Mouse (Mus musculus) heart, postnatal 0 days (tissue): ENCODE measurements around the gene Kcnh2. TPM values are rescaled to one million over a fixed set of nuclear protein-coding genes. Genes with fewer than 3 reads are reported as not detected.

Source experiments
- ATAC-seq: fragments of 200-750 bp; cut with Nextera tagmentation; 2 replicates; pipeline ENCODE4 v1.8.0; 2017; ENCODE audit warnings: low read depth, moderate number of reproducible peaks, moderate library complexity; ENCODE audit not compliant: insufficient read depth
- DNase-seq: peaks from one replicate; pipeline ENCODE4 v3.0.0-alpha.2; 2016; ENCODE audit warnings: low spot score
- H3K27ac ChIP-seq: fragments of 300-500 bp; sonication (generic); 2 replicates; pipeline ENCODE4 v1.5.1; 2014; ENCODE audit warnings: low read depth, mild to moderate bottlenecking
- H3K27me3 ChIP-seq: fragments of 300-500 bp; sonication (generic); 2 replicates; pipeline ENCODE4 v1.6.1; 2014; ENCODE audit warnings: low read length, mixed read lengths; ENCODE audit not compliant: control insufficient read depth, insufficient read depth
- H3K36me3 ChIP-seq: fragments of 300-500 bp; sonication (generic); replicated peaks from 2 replicates; pipeline ENCODE4 v1.6.1; 2014; ENCODE audit warnings: low read length, mixed read lengths; ENCODE audit not compliant: control insufficient read depth, insufficient read depth
- H3K4me1 ChIP-seq: fragments of 300-500 bp; sonication (generic); 2 replicates; pipeline ENCODE4 v1.6.1; 2014; ENCODE audit warnings: antibody characterized with exemption; ENCODE audit not compliant: control insufficient read depth, insufficient read depth
- H3K4me2 ChIP-seq: fragments of 300-500 bp; sonication (generic); 2 replicates; pipeline ENCODE4 v1.6.1; 2014; ENCODE audit warnings: low read depth, mild to moderate bottlenecking, low read length, moderate library complexity
- H3K4me3 ChIP-seq: fragments of 300-500 bp; sonication (generic); 2 replicates; pipeline ENCODE4 v1.5.1; 2014; ENCODE audit warnings: low read depth, low read length
- H3K9ac ChIP-seq: fragments of 300-500 bp; sonication (generic); replicated peaks from 2 replicates; pipeline ENCODE4 v1.6.1; 2014; ENCODE audit warnings: low read depth, low read length, mixed read lengths
- H3K9me3 ChIP-seq: fragments of 300-500 bp; sonication (generic); replicated peaks from 2 replicates; pipeline ENCODE4 v1.6.1; 2016; ENCODE audit warnings: low read length; ENCODE audit not compliant: control insufficient read depth
- CTCF ChIP-seq: IDR thresholded peaks from 2 replicates; pipeline ENCODE4 v1.5.1; 2016; ENCODE audit warnings: antibody characterized with exemption, control low read depth, low read depth
- EP300 ChIP-seq: IDR thresholded peaks from 2 replicates; pipeline ENCODE4 v1.6.1; 2016; ENCODE audit warnings: antibody characterized with exemption, low read depth
- whole genome bisulfite sequencing: fragments of 180-500 bp; shearing (Covaris S2); extraction: QIAGEN DNeasy Blood & Tissue Kit; methylation state at CpG from one replicate; pipeline ENCODE4 v1.1.7; 2014; 5-methylcytosine and 5-hydroxymethylcytosine counted together
- polyA plus RNA-seq: library from polyadenylated mRNA; unstranded; fragments of >200 nt; fragmentation: Nextera tagmentation; extraction: Ambion mirVana; gene quantifications from 2 replicates; pipeline ENCODE4 v1.2.1, GENCODE M21; 2015
- total RNA-seq: library from RNA; depleted of rRNA; stranded (reverse); fragments of >200 nt; gene quantifications from 2 replicates; pipeline ENCODE4 v1.2.3, GENCODE M21; 2014; ENCODE audit warnings: low replicate concordance; rRNA removed

The Kcnh2 gene
- total and polyA plus RNA-seq, 2 experiments from 2014 or later = 32.1 to 86.1 TPM

DNA sequence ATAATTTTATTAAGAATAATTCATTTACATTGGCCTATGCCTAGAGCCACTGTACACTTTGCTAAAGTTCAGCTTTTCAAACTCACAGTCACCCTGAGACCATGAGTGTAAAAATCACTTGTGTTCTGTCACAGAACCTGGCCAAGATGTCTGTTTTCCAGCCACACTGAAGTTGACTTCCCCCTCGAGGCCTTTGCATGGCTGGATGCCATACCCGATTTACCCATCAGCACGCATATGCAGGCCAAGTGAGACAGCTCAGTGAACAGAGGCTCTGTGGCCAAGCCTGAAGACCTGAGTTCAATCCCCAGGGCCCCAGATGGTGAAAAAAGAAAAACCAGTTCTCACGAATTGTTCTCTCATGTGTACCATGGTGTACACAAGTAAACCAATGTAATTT lies 80.5 kb downstream of the Kcnh2 start:
- no peak overlapping the region for H3K4me2 ChIP-seq
- no peaks in the 10 kb centered on the region for H3K27me3 ChIP-seq
- no peak overlapping the region for H3K27ac ChIP-seq
- peaks cover 2% of the 10 kb centered on the region for H3K4me1 ChIP-seq
- 67% methylated on average over 4 of the region's 4 CpGs for WGBS
- H3K9me3 ChIP-seq = no peaks in the 10 kb centered on the region
- ATAC-seq (no peak), DNase-seq (no peak)
- H3K36me3 ChIP-seq = no peaks in the 10 kb centered on the region
- H3K4me3 ChIP-seq = no peak overlapping the region
- TF ChIP-seq CTCF = no peak
- no peak for TF ChIP-seq EP300
- H3K9ac ChIP-seq = no peak overlapping the region

Other genes starting within 250 kb of the Kcnh2 start
- gene Nupl2, start 186.6 kb downstream of the Kcnh2 start, total RNA-seq = 7.3 and 13.9 TPM in 2 replicates
- 9.7 and 11.5 TPM in 2 replicates for gene Nupl2, start 186.6 kb downstream of the Kcnh2 start, polyA plus RNA-seq
- gene Nos3, start 13.2 kb upstream of the Kcnh2 start, total RNA-seq = 50.9 and 52.1 TPM in 2 replicates
- gene Nos3, start 13.2 kb upstream of the Kcnh2 start, polyA plus RNA-seq = 21.1 and 25.6 TPM in 2 replicates
- gene Atg9b, start 40.5 kb upstream of the Kcnh2 start, total RNA-seq = 0.15 and 0.66 TPM in 2 replicates
- 0.34 and 0.47 TPM in 2 replicates for gene Atg9b, start 40.5 kb upstream of the Kcnh2 start, polyA plus RNA-seq
- gene Abcb8, start 42.1 kb upstream of the Kcnh2 start, total RNA-seq = 141 and 159 TPM in 2 replicates
- 69.2 and 73.2 TPM in 2 replicates for gene Abcb8, start 42.1 kb upstream of the Kcnh2 start, polyA plus RNA-seq
- not detected in 2 replicates for gene Asic3, start 61.8 kb upstream of the Kcnh2 start, total RNA-seq
- gene Asic3, start 61.8 kb upstream of the Kcnh2 start, polyA plus RNA-seq = 0.08 and 0.10 TPM in 2 replicates
- 17.3 and 21.6 TPM in 2 replicates for gene Cdk5, start 71.9 kb upstream of the Kcnh2 start, total RNA-seq
- gene Cdk5, start 71.9 kb upstream of the Kcnh2 start, polyA plus RNA-seq = 30.9 and 32.2 TPM in 2 replicates
- gene Slc4a2, start 72.2 kb upstream of the Kcnh2 start, total RNA-seq = 74.9 and 110 TPM in 2 replicates
- gene Slc4a2, start 72.2 kb upstream of the Kcnh2 start, polyA plus RNA-seq = 20.8 and 21.5 TPM in 2 replicates
- gene Fastk, start 93.7 kb upstream of the Kcnh2 start, total RNA-seq = 368 and 470 TPM in 2 replicates
- 219 and 223 TPM in 2 replicates for gene Fastk, start 93.7 kb upstream of the Kcnh2 start, polyA plus RNA-seq
- 30.8 and 36.7 TPM in 2 replicates for gene Tmub1, start 96.2 kb upstream of the Kcnh2 start, total RNA-seq
- 16.5 and 17.3 TPM in 2 replicates for gene Tmub1, start 96.2 kb upstream of the Kcnh2 start, polyA plus RNA-seq
- gene Agap3, start 100.6 kb upstream of the Kcnh2 start, total RNA-seq = 39.3 and 40.6 TPM in 2 replicates
- gene Agap3, start 100.6 kb upstream of the Kcnh2 start, polyA plus RNA-seq = 15.6 and 18.3 TPM in 2 replicates
- gene Gbx1, start 175.6 kb upstream of the Kcnh2 start, total RNA-seq = not detected in 2 replicates
- gene Gbx1, start 175.6 kb upstream of the Kcnh2 start, polyA plus RNA-seq = not detected in 2 replicates
- gene Asb10, start 189.4 kb upstream of the Kcnh2 start, total RNA-seq = 34.4 and 44.0 TPM in 2 replicates
- 20.8 and 24.3 TPM in 2 replicates for gene Asb10, start 189.4 kb upstream of the Kcnh2 start, polyA plus RNA-seq
- not detected in 2 replicates for gene 4931409K22Rik, start 205.2 kb upstream of the Kcnh2 start, total RNA-seq
- gene 4931409K22Rik, start 205.2 kb upstream of the Kcnh2 start, polyA plus RNA-seq = not detected in 2 replicates
- gene Abcf2, start 225.9 kb upstream of the Kcnh2 start, total RNA-seq = 53.7 and 56.0 TPM in 2 replicates
- gene Abcf2, start 225.9 kb upstream of the Kcnh2 start, polyA plus RNA-seq = 46.0 and 49.6 TPM in 2 replicates
- gene Chpf2, start 235.1 kb upstream of the Kcnh2 start, total RNA-seq = 34.9 and 64.4 TPM in 2 replicates
- 10.5 and 13.2 TPM in 2 replicates for gene Chpf2, start 235.1 kb upstream of the Kcnh2 start, polyA plus RNA-seq